Mouse (Mus musculus) induced T-regulatory cell, adult 2 months (primary cell): ENCODE measurements around the gene Kpna6.
A peak's percentile ranks its signal among the peaks of the same experiment; 100 is the strongest.

Experiments used
- DNase-seq: peaks from one replicate; pipeline ENCODE4 v3.0.0-alpha.2; 2012; ENCODE audit warnings: low read depth

Gene Kpna6

DNA sequence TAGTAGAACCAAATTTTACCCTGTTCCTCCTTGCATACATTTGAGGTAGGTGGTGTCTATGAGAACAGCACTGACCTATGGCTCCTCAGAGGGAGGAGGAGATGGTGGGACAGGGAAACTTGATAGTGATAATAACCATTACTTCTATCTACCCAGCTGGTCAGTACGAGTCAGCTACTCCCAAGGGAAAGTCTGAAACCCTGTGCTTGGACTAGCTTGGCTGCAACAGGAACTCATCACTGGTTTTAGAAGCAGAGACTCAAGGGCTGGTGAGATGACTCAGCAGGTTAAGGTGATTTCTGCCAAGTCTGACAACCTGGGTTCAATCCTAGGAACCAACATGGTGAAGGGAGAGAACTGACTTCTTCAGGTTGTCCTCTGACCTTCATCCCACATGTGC, 23.9 kb downstream of the Kpna6 start:
- DNase-seq: no peak

DNA sequence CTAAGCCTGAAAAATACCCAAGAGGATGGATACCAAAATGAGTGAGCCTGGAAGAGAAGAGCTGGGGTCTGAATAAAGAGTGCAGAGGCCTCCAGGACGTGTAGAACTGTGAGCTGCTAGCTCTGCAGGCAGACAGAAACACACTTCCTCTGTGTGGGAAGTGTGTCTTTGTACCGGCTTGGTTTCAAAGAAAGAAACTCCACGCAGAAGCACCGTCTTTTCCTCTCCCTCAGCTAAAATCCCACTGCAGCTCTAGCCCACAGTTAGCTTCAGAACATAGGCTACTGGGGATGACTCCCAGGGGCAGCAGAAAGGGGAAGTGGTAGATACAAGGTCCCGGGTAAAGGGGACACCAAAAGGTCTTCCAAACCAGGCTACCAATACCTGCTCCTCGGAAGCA, 27.4 kb downstream of the Kpna6 start:
- no peak for DNase-seq

DNA sequence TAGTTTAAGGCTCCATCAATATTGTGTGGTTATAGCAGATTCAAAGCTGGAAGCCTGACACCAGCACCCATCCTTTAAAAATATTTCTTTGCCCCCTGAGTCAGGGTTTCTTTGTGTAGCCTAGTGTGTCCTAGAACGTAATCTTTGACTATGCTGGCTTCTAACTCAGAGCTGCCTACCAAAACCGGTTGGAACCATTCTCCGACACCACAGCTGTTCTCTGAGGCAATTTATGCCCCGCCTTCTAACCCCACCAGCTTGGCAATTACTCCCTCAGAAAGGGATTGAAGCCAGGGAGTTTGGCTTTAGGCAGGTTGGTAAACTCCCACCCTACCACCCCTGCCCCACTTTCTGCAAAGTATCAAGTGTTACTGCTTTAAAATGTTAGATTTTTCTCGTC, 30.8 kb downstream of the Kpna6 start:
- no peak for DNase-seq

DNA sequence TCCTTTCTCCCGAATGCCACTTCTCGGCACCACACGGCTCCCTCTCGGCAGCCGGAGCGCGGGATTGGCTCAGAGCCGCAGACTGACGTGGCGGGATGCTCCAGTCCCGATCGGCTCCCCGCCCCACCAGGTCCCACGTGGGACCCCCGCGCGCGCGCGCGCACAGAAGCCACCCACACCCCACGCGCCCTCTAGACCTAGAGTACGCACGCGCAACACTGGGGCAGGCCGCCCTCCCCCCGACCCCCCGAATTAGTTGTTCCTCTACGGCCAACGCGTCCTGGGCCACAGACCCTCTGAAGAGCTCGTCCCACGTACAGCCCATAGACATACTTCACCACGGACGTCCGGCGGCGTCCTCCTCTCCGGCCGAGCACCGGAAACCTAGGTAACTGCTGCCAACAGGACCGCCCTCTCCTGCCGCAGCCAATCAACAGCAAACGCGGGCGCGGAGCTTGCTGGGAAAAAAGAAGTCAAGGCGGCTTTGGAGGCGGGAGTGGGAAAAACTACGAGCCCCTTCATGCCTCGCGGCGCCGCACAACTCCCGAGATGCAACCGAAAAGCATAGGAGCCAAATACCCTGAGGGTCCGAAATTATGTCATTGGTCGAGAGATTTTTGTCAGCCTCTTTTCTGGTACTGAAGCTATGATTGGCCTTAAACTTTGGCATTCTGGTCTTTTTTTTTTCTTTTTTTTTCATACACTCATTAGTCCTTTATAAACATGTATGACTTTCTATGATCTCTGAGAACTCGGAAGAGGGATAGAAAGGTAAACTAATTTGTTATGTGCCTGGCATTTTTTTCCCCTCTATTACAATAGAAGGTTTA, 31.7 kb downstream of the Kpna6 start, which contains the start of gene Txlna:
Txlna (minus strand) TSS at position 428 of the 830 bp plus-strand sequence.
- DNase-seq: peak; percentile 97

DNA sequence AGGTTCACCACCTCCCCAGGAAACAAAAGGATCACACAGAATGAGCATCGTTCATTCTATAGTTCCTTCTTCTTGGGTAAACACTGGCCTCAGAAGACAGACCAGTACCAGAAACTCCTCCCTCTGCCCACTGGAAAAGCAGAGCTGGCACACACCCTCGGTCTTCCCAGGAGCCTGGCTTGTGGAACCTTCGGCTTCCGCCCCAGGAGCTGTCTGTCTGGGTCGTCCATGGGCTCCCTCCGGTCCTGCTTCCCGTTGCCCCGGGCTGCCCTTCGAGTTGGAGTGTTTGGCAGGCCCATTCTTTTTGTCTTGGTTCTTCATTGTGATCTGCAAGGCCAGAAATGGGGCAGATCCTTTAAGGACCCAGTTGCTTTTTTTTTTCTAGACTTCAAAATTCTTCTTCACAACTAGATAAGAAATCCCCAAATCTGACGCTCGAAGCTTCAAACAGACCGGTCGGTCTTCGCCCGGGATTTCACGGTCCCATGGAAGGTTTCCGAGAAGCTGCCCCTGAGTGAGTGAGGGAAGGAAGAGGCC, 32.4 kb downstream of the Kpna6 start:
- no peak for DNase-seq

DNA sequence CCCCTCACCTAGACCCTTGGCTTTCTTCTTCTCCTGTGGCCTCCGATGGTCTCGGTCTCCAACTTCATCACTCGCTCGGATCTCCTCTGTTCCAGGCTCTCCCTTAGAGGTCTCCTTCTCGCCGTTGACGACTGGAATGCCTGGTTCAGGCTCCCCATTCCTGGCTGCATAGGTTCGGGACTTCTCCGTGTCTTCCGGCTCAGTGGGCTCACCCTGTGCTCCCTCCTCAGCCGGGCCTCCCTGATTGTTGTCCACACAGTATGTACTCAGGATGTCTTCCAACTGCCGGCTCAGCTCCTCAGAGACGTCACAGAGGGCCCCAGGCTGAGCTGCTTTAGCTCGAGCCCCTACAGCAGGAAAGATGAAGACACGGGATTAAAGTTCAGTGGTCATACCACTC, 33.3 kb downstream of the Kpna6 start:
- no peak for DNase-seq

DNA sequence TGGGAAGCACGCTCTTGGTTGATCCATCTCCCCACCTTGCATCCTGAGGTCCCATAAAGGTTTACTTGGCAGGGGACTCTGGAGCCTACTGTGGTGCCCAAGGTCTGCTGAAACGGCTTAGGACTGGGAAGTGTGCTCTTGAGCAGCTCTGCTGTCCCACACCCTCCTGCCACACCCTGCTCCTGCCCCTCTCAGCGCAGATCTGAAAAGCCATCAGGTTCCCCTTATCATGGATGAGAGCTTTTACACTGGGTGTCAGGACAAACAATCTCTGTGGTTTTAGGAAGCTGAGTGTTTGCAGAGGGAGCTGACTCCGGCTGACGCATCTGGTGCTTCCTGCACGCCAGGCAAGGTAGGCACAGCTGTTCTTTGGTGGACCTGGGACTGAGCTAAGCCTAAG, 38.7 kb downstream of the Kpna6 start:
- no peak for DNase-seq

DNA sequence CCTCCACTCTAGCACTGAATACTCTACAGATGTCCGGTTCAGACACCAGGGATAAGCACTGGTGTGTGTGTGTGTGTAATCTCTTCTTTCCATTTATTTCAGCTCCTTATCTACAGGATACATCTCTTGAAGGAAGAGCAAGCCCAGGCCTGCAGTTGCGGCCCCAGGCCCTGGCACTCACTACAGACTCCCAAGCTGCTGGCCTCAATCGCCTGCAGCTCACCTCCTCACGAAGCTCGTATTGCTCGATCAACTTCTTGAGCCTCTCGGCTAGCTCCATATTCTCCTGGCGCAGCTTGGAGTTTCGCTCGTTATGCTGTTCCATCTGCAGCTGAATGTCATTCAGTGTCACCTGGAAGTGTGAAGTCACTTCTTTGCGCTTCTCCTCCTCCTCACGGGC, 40.7 kb downstream of the Kpna6 start:
- DNase-seq: no peak

DNA sequence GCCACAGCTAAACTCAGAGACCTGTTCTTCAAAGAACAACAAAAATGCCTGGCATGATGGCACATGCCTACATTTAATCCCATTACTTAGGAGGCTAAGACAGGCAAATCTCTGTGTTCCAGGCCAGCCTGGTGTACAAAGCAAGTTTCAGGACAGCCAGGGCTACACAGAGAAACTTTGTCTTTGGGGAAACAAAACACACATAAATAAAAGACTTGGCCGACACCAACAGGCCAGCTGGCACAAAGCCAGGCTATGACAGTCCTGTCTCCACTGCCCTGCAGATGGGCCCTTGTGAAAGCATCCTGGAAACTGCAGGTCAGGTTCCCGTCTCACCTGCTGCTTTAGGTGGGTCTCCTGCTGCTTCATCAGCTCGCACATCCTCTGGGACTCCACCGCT, 41.6 kb downstream of the Kpna6 start:
- DNase-seq: no peak

DNA sequence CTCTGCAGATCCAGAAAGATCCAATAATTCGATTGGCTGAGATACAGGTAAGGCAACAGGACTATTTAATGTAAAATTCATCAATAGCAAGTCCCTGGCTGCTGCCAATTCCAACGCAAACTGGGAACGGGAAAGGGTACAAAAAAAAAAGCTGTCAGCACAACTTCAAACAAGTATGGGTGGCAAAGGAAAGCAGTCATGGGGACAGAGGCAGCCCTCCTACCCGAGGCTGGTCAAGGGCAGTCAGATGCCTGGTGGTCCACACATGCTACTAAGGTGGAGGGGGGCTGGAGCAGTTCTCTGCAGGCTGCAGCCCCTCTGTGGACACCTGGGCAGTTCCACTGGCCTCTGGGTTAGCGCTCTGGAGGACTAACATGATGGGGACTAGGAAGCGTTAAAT, 46.5 kb downstream of the Kpna6 start:
- DNase-seq: no peak

DNA sequence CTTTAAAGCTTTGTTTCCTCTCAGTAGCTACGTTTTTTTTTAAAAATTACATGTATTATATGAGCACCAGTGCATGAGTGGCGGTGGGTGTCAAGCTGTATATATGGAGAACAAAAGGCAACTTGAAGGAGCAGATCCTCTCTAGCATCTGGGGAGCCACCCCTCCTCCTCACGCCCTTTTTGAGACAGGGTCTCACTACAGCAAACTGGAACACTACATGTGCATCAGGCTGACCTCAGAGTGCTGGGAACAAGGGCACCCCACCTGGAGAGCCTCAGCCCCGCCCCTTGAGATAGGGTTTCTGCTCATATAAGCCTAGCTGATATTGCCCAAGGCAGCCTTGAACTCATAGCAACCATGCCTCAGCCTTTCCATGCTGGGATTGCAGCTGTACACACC, 47.1 kb downstream of the Kpna6 start:
- no peak for DNase-seq

DNA sequence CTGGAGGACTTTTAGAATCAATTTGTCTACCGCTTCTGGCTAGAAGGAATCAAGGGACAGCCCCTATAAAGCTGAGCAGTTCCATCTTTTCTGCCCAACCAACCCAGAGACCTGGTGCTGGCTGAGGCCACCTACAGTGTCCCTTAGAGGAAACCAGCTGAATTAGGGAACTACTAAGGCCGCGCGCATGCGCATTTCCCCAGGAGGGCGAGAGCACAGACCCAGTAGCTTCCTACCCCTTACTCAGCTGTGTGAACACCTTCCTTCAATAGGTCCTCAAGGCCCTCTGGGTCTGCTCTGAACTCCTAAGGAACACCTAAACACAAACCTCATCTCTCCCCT, 47.6 kb downstream of the Kpna6 start:
- DNase-seq: peak; percentile 86

DNA sequence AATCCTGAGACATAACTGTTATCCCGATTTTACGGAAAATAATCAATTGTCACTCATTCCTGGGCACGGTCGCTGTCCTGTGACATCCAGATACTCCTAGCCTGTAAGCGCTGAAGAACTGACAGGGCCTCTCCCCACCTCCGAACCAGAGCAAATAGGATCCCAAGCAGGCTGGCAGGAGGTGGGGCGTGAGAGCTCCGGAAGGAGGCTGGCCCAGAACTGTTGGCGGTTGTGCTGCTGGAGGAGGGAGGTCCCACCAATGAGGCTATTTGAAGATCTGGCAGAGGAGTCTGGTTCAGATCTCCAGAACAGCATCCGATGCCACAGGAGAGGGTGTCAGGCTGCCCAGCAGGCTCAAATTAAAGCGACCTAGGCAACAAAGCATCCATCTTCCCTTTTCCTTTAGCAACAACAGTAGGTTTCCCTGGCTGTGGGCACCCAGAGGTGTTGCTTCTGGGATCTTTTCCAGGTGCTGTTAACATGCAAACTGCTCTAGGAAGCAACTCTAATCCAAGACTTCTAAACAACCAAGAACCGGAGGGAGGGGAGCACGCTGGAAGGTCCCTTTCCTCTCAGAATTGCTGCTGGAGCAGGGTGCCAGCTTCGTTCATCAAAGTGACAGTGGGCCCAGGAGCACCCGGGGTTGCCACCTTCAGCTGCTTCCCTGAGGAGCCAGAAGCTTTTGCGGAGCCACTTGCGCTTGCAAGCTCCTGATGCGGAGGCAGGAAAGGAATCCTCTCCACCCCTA, 48.1 kb downstream of the Kpna6 start:
- peak; percentile 96 for DNase-seq

DNA sequence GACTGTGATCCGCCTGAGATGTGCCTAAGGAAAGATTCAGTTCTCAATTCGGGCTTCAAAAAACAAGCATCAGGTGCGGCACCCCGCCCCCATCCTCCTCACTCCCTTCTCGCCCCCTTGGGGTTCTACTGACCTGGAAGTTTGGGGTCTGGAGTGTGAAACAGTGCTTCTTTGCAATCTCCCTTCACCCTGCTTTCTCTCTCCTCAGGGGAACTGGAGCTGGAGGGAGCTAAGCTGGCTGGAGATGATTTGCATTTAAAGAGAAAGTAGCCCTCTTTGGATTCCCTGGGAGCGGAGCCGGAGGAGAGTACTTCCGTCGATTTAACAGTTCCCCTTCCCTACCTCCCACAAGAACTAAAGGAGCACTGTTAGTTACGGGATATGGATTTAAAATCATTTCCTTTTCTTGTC, 48.9 kb downstream of the Kpna6 start, which contains the start of gene Ccdc28b:
Ccdc28b (minus strand) TSS at position 267 of the 411 bp plus-strand sequence.
- DNase-seq: no peak

DNA sequence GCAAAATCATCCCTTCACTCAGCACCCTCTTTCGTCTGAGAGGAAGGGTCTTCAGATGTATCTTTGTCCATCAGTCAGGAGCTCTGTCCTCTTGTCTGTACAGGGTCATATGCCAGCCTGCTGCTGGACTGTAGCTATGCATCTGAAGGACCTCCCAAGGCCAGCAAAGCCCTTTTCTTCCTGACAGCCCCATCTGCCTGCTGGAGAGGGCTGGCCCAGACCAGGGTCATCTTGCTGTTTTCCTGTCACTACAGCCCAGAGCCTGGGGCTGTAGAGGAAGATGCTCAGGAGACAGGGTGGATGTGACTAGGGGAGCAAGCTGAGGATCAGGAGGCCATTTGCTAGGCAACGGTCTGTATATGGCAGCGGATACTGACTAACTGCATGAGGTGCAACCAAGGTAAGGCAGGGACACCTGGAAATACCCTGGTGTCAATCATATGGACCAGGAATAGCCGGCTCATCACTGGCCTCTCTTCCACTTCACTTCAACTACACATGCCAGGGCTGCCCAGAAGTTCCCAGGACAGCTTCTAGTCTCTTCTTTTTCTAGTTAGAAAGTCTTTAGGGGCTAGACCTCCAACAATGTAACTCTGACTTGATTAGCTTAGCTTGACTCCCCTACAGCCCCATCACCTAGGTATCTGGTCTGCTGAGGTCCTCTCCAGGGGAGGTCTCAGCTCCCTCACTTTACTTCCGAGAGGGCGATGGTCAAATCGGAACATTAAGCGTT, 49.6 kb downstream of the Kpna6 start:
- DNase-seq: peak; percentile 39

DNA sequence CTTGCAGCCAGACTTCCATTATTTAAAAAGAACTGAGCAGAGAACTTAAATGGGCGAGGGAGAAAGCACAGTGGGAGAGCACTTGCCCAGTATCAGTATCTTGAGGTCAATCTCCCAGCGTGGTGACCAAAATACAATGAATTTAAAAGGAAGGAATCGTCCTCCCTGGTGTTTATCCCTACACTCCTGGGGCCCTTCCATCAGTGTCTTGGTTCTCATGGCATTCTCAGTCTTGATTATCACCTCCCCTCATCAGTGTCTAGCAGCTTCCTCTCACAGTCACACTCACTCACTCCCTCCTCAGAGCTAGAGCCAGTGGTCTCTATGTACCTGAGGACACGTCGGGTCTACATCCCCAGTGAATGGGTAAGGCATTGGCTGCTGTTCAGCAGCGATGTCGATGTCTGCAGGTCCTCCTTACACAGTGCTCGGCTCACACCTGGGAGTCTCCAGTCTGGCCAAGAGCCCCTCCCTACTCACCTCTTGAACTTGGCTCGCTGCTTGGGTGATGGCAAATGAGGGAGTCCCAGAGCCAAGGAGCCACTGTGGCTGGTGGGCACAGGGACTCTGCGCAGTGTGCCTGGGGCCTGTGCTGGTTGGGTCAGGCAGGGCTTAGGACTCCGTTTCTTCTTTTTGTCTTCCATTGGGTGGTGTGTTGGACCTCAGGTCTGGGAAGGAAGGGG, 50.3 kb downstream of the Kpna6 start:
- no peak for DNase-seq

DNA sequence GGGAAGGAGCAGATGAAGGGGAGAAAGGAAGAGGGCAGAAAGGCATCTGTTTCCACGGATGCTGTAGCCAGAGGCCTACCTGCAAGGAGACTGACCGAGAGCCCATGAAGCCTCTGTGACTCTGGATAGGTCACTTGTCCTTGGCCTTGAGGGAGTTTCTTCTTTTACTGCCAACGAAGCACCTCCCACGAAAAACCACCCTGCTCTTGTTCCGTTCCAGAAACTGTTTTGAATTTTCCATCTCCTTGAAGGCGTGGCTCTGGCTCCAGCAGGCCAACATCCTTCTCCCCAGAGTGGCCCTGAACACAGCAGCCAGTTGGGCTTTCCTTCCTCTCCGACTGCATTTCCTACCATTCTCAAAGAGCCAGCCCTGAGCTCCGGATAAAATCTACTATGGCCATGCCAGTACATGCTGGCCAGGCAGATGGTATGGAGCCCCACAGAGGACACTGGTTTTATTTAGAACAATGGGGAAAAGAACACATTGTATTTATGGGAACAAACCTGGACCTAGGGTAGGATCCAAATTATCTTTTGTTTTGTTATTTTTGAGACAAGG, 51.2 kb downstream of the Kpna6 start:
- peak; percentile 61 for DNase-seq

DNA sequence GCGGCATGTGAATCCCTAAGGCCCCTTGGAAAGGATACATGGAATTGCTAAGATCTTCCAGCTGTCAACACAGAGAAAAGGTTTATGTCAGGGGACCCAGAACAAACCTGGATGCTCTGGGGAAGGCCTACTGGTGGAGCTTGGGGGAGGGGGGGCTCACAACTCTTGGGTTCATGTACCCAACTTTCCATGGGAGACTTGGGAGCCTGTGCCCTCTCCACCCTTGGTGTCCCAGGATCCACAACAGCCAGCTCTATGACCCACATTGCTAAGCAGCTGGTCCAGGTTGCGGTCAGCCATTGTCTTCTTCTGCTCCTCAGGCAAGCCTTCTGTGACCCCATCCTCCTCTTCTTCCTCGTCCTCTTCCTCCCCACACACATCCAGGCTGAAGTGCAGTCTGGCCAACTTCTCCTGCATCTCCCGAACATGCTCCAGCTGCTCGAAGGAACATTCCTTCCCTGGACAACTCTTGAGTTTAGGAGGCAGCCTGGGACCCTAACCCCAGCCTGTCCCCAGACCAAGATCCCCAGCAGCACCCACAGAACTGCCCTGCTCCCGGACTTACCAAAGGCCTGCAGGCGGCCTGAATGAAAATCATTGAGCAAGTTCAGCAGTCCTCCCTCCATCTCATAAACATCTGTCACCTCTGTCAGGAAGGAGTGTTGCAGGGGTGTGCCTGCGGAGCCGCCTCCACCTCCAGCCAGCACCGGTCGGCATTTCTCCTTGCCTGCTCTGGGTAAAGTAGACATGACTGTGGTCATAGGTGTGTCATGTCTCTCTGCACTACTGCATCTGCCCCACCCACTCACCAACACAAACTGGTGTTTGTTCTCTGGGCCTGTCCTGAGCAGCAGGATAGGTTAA, 51.9 kb downstream of the Kpna6 start:
- DNase-seq: peak; percentile 54

DNA sequence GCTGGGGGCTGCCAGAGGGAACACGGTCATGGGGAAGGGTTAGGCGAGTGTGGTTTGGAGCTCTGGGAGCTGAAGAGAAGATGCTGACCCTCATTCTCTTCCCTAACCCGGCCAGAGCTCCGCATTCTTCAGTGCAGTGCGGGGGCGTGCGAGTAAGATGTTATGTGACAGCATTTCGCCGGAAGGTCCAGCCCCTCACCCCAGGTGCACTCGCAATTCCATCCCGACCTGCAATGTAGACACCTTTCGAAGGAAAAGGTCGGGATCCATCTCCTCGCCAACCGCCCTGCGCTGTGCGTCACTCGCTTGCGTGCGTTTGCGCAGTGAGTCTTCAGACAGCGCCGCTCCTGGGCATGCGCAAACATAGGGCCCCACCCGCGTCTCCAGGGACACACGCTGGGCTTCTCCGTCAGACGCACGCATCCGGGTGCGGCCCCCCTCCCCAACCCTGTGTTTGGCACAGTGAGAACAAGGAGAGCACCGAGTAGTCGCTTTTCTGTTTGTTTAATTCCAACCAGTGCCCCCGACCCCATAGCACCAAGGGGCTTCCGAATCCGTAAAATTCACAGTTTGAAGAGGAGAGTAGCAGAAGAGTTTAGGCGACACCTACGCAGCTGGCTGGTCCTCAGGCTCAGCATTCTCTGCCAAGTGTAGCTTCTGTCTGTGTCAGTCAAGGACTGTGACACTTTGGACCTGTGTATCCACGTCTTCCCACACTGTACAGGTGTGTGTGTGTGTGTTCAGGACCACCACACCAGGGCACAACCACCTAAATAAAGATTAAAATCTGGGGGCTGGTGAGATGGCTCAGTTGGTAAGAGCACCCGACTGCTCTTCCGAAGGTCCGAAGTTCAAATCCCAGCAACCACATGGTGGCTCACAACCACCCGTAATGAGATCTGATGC, 53.5 kb downstream of the Kpna6 start, which contains the start of gene Iqcc:
Iqcc (minus strand) TSS at position 314 of the 906 bp plus-strand sequence.
- peak; percentile 97 for DNase-seq
